Mouse (Mus musculus): ENCODE data around the gene Taar7a. TPM values are rescaled to one million over a fixed set of nuclear protein-coding genes. Genes with fewer than 3 reads are reported as not detected.
A peak's percentile ranks its signal among the peaks of the same experiment; 100 is the strongest.

Gene Taar7a
- polyA plus RNA-seq (2016; fragmentation: Nextera tagmentation; extraction: Ambion mirVana): not detected in 2 replicates

- no peak for DNase-seq (ENCODE audit: low spot score)
- Histone ChIP-seq H3K9me3 (peaks cover 2% of the 10 kb centered on the region; the same call in 1 of the 2 replicates), H3K27ac (replicated peaks) (no peak within 1 kb of the TSS), H3K36me3 (replicated peaks) (no peaks in the 10 kb centered on the region), H3K4me1 (no peaks in the 10 kb centered on the region), H3K27me3 (replicated peaks; ENCODE audit: low read depth, poor library complexity, severe bottlenecking) (no peaks in the 10 kb centered on the region), H3K4me3 (no peak within 1 kb of the TSS)
- 89% methylated on average over 3 of the region's 3 CpGs for WGBS
These were observed at the start of gene Taar7a for GRCm38 (mm10) chr10:23993381-23993780. Taar7a (minus strand) TSS chr10:23993481.

- no peaks in the 10 kb centered on the region for H3K36me3 ChIP-seq (replicated peaks)
- WGBS: 66% methylated on average over 2 of the region's 2 CpGs
- no peaks in the 10 kb centered on the region for H3K9me3 ChIP-seq
- no peak overlapping the region for H3K4me3 ChIP-seq
- no peak for DNase-seq (ENCODE audit: low spot score)
- H3K4me1 ChIP-seq: no peaks in the 10 kb centered on the region
- H3K27ac ChIP-seq (replicated peaks): no peak overlapping the region
- no peaks in the 10 kb centered on the region for H3K27me3 ChIP-seq (replicated peaks; ENCODE audit: low read depth, poor library complexity, severe bottlenecking)
These were observed 47.0 kb upstream of the Taar7a start for GRCm38 (mm10) chr10:24040120-24040869.

GRCm38 (mm10) chr10:24037314-24037713 lies 44.0 kb upstream of the Taar7a start, which contains the start of gene Taar7e:
Taar7e (plus strand) TSS chr10:24037614.
- no peak within 1 kb of the TSS for H3K27ac ChIP-seq (replicated peaks)
- H3K36me3 ChIP-seq (replicated peaks): no peaks in the 10 kb centered on the region
- 89% methylated on average over 2 of the region's 2 CpGs for WGBS
- DNase-seq (ENCODE audit: low spot score): no peak
- H3K9me3 ChIP-seq: no peaks in the 10 kb centered on the region
- no peak within 1 kb of the TSS for H3K4me3 ChIP-seq
- no peaks in the 10 kb centered on the region for H3K27me3 ChIP-seq (replicated peaks; ENCODE audit: low read depth, poor library complexity, severe bottlenecking)
- no peaks in the 10 kb centered on the region for H3K4me1 ChIP-seq

GRCm38 (mm10) chr10:24031347-24031746 lies 38.1 kb upstream of the Taar7a start:
- no peaks in the 10 kb centered on the region for H3K27me3 ChIP-seq (replicated peaks; ENCODE audit: low read depth, poor library complexity, severe bottlenecking)
- H3K27ac ChIP-seq (replicated peaks): no peak overlapping the region
- H3K4me3 ChIP-seq: no peak overlapping the region
- H3K4me1 ChIP-seq: no peaks in the 10 kb centered on the region
- H3K36me3 ChIP-seq (replicated peaks): no peaks in the 10 kb centered on the region
- H3K9me3 ChIP-seq: no peaks in the 10 kb centered on the region
- no peak for DNase-seq (ENCODE audit: low spot score)

GRCm38 (mm10) chr10:24026922-24027321 lies 33.6 kb upstream of the Taar7a start, which contains the start of gene Taar7d:
Taar7d (plus strand) TSS chr10:24027222.
- H3K4me1 ChIP-seq: no peaks in the 10 kb centered on the region
- no peak for DNase-seq (ENCODE audit: low spot score)

GRCm38 (mm10) chr10:24008143-24008542 lies 14.9 kb upstream of the Taar7a start:
- 92% methylated on average over 1 of the region's 1 CpGs for WGBS
- Histone ChIP-seq H3K4me1 (no peaks in the 10 kb centered on the region), H3K36me3 (replicated peaks) (no peaks in the 10 kb centered on the region), H3K27me3 (replicated peaks; ENCODE audit: low read depth, poor library complexity, severe bottlenecking) (no peaks in the 10 kb centered on the region), H3K27ac (replicated peaks) (no peak overlapping the region), H3K9me3 (no peaks in the 10 kb centered on the region), H3K4me3 (no peak overlapping the region)
- DNase-seq (ENCODE audit: low spot score): no peak

More at GRCm38 (mm10) chr10:24026922-24027321, 33.6 kb upstream of the Taar7a start, which contains the start of gene Taar7d:
- no peak within 1 kb of the TSS for H3K4me3 ChIP-seq
- no peaks in the 10 kb centered on the region for H3K9me3 ChIP-seq
- H3K27me3 ChIP-seq (replicated peaks; ENCODE audit: low read depth, poor library complexity, severe bottlenecking): no peaks in the 10 kb centered on the region
- no peak within 1 kb of the TSS for H3K27ac ChIP-seq (replicated peaks)
- H3K36me3 ChIP-seq (replicated peaks): no peaks in the 10 kb centered on the region

GRCm38 (mm10) chr10:24007034-24007433 lies 13.8 kb upstream of the Taar7a start:
- no peak overlapping the region for H3K4me3 ChIP-seq

GRCm38 (mm10) chr10:24006442-24006841 lies 13.2 kb upstream of the Taar7a start:
- no peaks in the 10 kb centered on the region for H3K36me3 ChIP-seq (replicated peaks)
- DNase-seq (ENCODE audit: low spot score): no peak
- H3K27me3 ChIP-seq (replicated peaks; ENCODE audit: low read depth, poor library complexity, severe bottlenecking): no peaks in the 10 kb centered on the region
- no peak overlapping the region for H3K27ac ChIP-seq (replicated peaks)
- no peaks in the 10 kb centered on the region for H3K9me3 ChIP-seq
- H3K4me1 ChIP-seq: no peaks in the 10 kb centered on the region
- H3K4me3 ChIP-seq: no peak overlapping the region
- 78% methylated on average over 1 of the region's 1 CpGs for WGBS

More at GRCm38 (mm10) chr10:24007034-24007433, 13.8 kb upstream of the Taar7a start:
- no peak overlapping the region for H3K27ac ChIP-seq (replicated peaks)
- H3K9me3 ChIP-seq: no peaks in the 10 kb centered on the region
- WGBS: 65% methylated on average over 2 of the region's 2 CpGs
- no peaks in the 10 kb centered on the region for H3K27me3 ChIP-seq (replicated peaks; ENCODE audit: low read depth, poor library complexity, severe bottlenecking)
- no peaks in the 10 kb centered on the region for H3K36me3 ChIP-seq (replicated peaks)
- H3K4me1 ChIP-seq: no peaks in the 10 kb centered on the region
- no peak for DNase-seq (ENCODE audit: low spot score)

- H3K27me3 ChIP-seq (replicated peaks; ENCODE audit: low read depth, poor library complexity, severe bottlenecking): no peaks in the 10 kb centered on the region
- no peak within 1 kb of the TSS for H3K4me3 ChIP-seq
- no peak for DNase-seq (ENCODE audit: low spot score)
- WGBS: 84% methylated on average over 1 of the region's 1 CpGs
- no peaks in the 10 kb centered on the region for H3K9me3 ChIP-seq
- no peaks in the 10 kb centered on the region for H3K36me3 ChIP-seq (replicated peaks)
- no peaks in the 10 kb centered on the region for H3K4me1 ChIP-seq
- no peak within 1 kb of the TSS for H3K27ac ChIP-seq (replicated peaks)
These were observed 6.4 kb upstream of the Taar7a start, which contains the start of gene Taar7b for GRCm38 (mm10) chr10:23999639-24000038. Taar7b (plus strand) TSS chr10:23999939.

GRCm38 (mm10) chr10:23986419-23986818 lies 6.9 kb downstream of the Taar7a start:
- Histone ChIP-seq H3K9me3 (peaks cover 2% of the 10 kb centered on the region; the same call in 1 of the 2 replicates), H3K27ac (replicated peaks) (no peak overlapping the region), H3K4me1 (no peaks in the 10 kb centered on the region; the same call in 1 of the 2 replicates), H3K36me3 (replicated peaks) (no peaks in the 10 kb centered on the region), H3K27me3 (replicated peaks; ENCODE audit: low read depth, poor library complexity, severe bottlenecking) (no peaks in the 10 kb centered on the region), H3K4me3 (no peak overlapping the region)
- DNase-seq (ENCODE audit: low spot score): no peak
- 81% methylated on average over 5 of the region's 5 CpGs for WGBS

- DNase-seq (ENCODE audit: low spot score): no peak
- WGBS: 80% methylated on average over 8 of the region's 8 CpGs
These were observed 7.7 kb downstream of the Taar7a start, which contains the start of gene Taar6 for GRCm38 (mm10) chr10:23985546-23985945. Taar6 (minus strand) TSS chr10:23985646.

GRCm38 (mm10) chr10:23978901-23979705 lies 14.2 kb downstream of the Taar7a start:
- DNase-seq (ENCODE audit: low spot score): peak; percentile 81
- no peaks in the 10 kb centered on the region; the same call in 1 of the 2 replicates for H3K4me1 ChIP-seq
- H3K27ac ChIP-seq (replicated peaks): no peak overlapping the region
- no peaks in the 10 kb centered on the region for H3K9me3 ChIP-seq
- H3K36me3 ChIP-seq (replicated peaks): no peaks in the 10 kb centered on the region
- no peaks in the 10 kb centered on the region for H3K27me3 ChIP-seq (replicated peaks; ENCODE audit: low read depth, poor library complexity, severe bottlenecking)
- WGBS: 41% methylated on average over 16 of the region's 16 CpGs
- H3K4me3 ChIP-seq: no peak overlapping the region

More at GRCm38 (mm10) chr10:23985546-23985945, 7.7 kb downstream of the Taar7a start, which contains the start of gene Taar6:
- H3K4me3 ChIP-seq: no peak within 1 kb of the TSS
- H3K36me3 ChIP-seq (replicated peaks): no peaks in the 10 kb centered on the region
- H3K27me3 ChIP-seq (replicated peaks; ENCODE audit: low read depth, poor library complexity, severe bottlenecking): no peaks in the 10 kb centered on the region
- no peak within 1 kb of the TSS for H3K27ac ChIP-seq (replicated peaks)
- peaks cover 2% of the 10 kb centered on the region; the same call in 1 of the 2 replicates for H3K9me3 ChIP-seq
- no peaks in the 10 kb centered on the region; the same call in 1 of the 2 replicates for H3K4me1 ChIP-seq
